Mouse (Mus musculus) kidney, adult 11 months (tissue): ENCODE measurements around the gene BC052040.

ENCODE experiments used
- DNase-seq: peaks from one replicate; pipeline ENCODE4 v3.0.0; 2022

Gene BC052040

DNA sequence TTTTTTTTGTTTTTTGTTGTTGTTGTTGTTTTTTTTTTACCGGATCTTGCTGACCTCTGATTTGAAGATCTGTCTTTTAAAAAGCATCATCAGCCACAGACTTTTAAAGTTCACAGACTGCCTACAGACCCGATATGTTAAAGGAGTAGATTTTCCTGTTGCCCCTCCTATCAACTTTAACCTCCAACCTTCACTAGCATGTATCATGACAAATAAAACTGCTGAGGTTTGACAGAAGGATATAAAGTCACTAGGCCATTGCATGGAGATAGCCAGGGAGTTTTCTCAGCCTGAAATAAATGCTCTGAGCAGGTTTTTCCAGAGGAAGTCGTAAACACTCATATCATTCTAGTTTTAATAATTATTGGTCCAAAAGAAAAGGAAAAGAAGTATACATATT lies 136.5 kb downstream of the BC052040 start:
- DNase-seq: no peak

DNA sequence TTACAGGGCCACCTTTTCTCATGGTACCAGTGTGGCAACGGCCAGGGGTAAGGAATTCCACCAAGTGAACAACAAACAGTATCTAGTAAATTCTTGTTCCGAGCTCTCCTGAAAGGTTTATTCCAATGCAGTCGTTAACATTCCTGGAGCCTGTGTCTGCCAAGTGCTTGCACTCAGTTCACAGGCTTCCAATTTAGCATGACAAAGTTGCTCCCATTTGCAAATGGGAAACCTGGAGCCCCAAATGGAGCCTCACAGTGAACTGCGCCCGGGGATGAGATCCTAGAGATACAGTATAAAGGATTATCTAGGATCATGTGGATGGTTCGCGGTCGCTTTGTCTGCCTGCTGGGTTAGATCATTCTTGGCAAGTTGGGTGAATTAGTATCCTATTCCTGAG lies 141.9 kb downstream of the BC052040 start:
- no peak for DNase-seq

DNA sequence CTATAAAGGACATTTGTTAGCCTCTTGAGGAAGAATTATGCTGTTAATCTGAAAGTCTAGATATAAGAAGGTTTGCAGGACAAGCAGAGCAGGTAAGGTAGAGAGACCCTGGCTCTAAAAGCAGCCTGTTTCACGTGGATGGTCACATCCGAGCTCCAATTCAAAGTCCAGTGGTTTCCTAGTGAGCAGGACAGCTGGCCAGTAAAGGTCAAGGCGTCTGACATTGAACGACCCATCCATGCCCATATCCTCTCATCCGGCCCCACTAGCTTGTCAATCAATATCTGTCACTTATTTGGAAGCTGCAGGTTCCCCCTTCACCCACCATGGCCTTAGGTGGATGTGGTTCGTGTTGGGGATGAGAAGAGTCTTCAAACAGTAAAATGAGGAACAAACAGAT lies 142.7 kb downstream of the BC052040 start:
- DNase-seq: peak; percentile 67

DNA sequence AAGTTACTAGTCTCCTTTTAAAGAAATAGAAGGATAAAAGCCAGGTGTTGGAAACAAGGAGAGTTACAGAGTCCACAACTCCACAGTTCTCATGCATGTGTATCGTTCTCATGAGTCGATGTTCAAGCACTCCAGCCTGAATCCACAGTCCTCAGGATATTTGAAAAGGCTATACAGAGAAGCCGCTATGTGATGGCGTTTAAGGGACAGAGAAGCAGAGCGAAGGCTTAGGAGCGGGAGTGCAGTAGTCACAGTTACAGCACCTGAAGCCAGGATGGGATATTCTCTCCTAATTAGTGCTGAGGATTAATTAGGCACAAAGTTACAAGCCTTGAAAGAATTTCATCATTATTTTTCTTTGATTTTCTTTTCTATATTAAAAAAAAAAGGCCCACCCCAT lies 143.2 kb downstream of the BC052040 start:
- DNase-seq: no peak

DNA sequence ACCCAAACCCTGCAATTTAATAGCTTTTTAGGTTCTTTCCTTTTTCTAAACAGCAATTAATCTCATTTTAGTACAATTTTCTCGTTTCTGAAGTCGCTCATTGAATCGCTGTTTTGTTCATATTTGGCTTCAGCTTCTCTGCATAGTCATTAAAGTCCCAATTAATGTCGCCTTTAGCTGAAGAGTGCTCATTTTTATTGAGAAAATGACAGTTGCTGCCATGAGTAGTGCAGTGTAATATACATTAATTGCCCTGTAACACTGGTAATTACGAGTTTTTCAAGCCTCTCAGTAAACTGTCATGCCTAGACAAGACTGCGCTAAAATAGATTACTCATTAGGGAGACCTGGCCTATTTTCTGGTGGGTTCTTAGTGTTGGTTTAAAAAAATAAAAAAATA lies 144.0 kb downstream of the BC052040 start:
- no peak for DNase-seq

DNA sequence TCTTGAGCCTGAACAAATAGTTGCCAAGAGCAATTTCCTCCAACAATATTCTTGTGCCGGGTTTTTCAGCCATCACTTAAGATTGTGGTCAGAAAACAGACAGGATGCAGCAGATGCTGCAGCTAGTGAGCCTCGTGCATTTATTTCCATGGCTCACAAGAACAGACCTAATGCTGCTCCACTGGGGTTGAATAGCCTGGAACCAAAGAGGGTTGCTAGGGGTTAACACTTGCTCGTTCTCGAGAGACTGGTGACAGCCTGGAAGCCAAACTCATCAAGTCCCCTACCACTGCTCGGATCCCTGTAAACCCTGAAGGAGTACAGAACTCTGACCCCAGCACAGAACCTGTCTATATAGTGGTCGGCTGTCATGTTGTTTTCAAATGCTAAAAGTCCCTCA lies 144.4 kb downstream of the BC052040 start:
- DNase-seq: no peak

DNA sequence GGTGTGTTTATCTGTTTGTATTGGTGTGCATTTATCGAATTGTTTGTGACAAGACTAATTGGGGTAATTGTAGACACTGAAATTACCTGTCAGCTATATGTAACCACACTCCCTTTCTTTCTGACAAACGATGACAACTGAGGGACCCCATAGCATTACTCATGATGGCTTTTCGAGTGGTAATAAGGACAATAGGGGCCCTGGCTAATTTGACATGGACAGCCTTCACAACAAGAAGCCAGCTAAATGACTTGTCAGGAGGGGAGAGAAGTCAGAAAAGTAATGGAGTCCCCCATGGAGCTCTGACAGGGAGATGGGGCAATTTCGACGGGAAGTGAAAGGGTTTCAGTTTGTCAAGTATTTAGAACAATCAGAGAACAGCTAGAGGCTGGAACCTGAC lies 145.3 kb downstream of the BC052040 start:
- DNase-seq: no peak

DNA sequence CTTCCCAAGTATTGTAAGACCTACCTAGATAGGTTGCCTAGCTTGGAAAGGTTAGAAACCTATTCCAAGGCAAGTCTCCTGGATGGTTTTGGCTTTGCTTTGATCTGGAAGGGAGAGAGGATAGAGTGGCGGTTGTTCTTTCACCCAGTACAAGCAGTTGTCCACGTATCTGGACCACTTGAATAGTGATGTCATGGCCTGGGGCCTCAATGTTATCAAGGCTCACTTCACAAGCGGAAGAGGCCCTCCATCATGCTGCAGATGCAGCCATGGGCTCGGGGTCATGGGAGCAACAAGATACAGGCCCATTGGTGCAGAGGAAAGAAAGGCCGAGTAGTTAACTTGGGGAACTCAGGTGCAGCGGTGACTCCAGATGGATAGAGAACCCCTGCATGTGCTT lies 147.1 kb downstream of the BC052040 start:
- no peak for DNase-seq

DNA sequence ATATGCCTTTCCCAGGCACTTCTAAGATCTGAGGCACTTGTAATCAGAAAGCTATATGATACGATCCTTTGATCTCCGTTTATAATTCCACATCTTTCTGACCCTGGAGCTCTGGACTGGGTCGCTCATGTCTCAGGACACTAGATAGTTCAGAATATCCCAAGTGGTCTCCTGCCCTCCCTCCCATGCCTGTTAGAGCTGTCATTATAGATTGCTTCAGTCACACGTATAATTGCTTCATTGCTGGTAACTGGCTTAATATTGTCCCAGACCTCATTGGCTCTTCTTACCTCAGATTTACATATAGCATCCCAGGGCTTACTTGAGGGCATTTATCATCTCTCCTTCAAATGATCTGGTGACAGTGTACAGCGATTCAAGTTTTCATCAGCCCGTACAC lies 149.0 kb downstream of the BC052040 start:
- DNase-seq: no peak

DNA sequence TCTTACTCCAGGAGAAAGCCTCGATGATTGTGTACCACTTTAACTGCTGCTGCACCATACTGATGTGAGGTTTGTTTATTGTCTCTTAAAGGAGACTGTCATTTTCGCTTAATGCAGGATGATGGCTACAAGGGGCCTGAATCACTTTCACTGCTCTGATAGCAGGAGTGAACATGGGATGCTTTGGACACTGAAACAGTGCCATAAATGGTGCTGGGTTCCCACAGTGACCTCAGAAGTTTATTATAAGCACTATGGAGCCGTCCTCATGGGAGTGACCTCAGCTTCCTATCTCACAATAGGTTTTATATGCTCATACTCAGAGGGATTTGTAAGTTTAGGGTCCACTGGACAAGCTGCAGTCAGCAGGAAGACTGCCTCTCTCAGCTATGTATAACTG lies 149.7 kb downstream of the BC052040 start:
- DNase-seq: no peak

DNA sequence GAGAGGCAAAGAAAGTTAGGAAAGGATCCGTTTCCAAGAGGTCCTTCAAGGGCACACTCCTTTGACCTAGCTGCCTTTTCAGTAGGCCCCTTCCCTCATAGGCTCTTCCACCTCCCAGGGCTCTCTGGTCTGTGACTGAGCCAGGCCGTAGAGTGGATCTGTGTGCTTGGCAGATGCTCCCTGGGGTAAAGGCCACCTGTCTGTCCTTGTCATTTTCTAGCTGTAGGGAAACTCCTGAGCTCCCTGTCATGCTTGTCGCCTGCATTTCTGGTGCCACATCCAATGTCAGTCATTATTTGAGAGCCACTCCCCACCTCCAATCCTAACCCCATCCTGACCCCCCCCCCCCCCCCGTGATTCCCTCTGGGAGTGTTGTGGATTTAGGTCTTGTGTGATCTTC lies 151.1 kb downstream of the BC052040 start:
- no peak for DNase-seq

DNA sequence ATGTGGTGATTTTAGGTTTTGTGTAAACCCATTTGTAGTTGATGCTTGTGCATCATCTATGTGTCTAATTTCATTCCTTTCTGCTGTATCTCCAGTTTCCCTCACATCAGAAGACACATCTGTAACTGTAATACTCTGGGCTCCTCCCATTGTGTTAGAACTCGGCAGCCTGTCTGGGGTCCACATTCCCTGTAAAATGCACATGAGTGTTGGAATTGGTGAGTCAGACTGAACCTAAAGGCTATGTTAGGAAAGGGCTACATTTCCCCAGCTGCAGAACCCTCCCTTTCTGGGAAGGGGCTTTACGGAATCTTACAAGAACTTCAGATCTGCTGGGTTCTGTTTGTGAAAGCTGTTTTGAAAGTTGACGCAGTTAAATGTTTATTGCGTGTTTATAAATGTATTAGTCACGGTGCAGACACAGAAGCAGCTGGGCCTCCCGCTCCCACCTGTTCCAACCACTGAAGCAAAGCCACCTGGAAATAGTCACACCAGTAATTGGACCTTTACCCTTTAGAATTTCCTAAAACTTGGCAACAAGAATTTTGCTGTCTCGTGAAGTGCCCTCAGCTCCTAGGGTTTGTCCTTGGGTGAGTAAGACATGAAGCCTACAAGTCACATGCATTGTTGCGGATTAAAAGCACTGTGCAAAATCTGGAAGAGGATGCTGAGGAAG lies 151.6 kb downstream of the BC052040 start:
- peak; percentile 42 for DNase-seq

DNA sequence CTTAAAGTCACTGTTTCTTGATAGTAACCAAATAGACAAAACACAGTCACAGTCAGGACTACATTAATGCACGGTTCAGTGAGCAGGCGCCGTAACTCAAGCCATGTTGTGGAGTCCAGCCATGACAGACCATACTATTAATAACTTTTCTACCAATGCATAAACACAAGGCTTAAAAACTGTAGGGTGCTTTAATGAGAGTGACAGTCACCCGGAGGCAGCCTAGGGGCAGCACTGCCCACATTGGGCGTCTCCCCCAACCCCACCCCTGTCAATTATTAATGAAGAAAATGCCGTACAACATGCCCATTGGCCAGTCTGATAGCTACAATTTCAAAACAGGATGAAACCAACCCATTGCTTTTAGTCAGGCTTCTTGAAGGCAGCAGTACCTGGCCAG lies 153.3 kb downstream of the BC052040 start:
- DNase-seq: peak; percentile 51

DNA sequence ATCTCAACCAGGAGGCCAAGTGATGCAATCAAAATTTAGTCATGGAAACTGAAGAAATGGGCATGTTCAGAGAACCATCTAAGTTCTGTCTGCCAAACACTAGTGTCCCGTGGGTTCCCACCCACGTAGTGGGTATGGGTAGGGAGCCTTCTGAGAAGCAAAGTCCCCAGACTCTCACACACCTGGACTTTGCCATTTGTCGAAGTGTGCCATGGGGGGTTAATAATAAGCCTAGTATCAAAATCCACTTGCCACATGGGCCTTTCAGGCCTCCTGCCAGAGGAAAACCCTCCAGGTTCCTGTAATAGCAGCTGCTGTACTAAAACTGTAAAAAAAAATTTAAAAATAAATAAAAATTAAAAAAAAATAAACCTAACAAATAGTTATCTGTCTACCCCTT lies 154.9 kb downstream of the BC052040 start:
- peak; percentile 66 for DNase-seq

DNA sequence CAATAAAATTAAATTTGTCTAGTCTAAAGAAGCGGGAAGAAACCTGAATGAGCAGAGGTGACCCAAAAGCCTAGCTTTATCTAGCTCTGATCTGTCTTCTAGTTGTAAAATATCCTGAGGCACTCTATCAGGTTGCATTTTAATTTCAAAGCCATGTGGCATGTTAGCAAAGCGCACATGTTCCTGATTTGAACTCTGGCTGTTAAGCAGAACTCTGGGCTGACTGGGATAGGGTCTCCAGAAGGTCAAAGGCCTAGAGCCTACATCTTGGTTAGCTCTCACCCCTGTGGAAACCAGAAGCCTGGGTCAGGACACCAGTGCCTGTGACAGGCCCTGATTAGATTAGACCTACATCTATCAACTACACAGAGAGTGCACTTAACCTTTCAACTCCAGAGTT lies 156.4 kb downstream of the BC052040 start:
- DNase-seq: no peak

DNA sequence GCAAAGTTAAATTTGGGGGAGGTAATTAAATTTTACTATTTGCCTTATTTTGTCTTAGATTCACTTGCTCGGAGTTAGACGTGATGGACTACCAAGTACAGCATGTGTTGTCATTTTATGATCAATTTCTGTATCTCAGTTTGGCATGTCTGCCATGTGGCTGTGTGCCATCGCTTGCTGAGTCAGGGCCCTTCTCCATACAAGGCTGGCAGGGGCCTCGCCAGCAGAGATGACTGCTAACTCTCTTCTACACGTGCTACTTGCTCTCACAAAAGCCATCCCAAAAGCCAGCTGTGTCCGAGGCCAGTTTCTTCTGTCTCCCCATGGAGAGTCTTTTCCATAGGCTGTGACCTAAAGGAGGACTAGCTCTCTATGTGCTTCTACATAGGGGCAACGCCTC lies 160.5 kb downstream of the BC052040 start:
- no peak for DNase-seq

DNA sequence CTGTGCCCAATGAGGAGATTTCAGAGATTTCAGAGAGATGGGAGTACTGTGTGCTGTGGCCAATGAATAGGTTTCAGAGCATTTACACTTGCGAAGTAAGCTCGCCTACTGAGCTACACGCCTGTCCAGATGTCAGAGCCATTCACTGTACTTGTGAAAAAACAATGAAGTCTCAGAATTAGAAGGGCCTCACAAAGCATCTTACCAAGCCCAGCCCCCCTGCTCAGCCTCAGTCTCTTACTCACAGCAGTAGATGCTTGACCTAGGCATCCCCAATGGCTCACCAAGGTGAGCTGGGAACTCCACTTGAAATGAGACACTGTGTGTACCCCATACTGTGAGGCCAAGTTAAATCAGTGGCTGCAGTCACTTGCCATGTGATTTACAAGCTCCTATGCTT lies 166.1 kb downstream of the BC052040 start:
- DNase-seq: no peak

DNA sequence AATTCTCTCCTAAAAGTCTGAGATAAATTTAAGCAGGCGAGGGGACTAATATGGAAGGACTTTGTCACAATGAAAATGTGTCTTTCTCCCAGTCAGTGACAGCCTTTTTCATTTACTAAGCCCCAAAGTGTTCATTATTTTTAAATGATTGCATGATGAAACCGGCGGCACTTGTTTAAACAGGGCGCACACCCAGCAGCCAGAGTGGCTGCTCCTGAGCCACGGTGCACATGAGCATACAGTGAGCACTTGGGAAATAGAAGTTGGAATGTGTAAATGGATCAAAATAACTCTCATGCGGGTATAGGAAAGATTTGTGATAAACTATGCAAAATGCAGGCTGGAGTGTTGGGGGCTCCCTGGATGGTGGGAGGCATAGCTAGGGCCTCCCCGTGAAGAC lies 169.7 kb downstream of the BC052040 start:
- no peak for DNase-seq

DNA sequence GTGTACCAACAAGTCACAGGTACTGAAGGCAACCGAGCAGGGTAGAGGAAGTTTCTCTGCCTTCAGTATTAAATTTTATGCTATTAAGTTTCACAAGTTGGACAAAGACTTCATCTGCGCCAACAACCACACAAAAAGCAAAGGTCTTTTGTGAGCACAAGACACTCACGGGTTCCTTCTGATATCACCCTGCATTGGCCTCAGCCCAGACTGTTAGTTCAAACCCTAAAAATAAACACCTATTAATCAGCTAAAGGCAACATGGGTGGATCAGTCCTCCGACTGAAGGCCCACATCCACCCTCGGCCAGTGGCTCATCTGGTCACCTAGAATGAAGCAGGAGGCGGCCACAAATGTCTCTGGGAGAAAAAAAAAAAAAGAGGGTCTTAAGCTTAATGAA lies 176.2 kb downstream of the BC052040 start:
- DNase-seq: no peak

DNA sequence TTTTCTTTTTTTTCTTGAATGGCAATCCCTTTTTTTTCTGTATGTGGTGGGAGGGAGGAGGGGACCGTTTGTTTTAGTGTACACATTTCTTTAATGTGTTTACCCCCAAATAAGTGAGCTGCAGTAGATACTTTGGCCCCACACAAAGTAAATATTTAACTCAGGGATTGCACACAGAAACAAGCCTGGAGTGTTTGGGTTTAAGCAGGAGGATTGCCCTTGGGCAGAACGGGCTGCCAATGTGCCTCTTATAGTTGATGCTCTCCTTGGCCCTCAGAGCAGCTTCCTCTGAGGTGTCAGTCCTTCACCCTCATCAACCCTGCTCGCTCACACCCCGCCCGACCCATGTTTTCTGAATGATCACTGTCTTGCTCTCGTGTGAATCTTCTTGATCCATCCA lies 177.0 kb downstream of the BC052040 start:
- DNase-seq: peak; percentile 62

DNA sequence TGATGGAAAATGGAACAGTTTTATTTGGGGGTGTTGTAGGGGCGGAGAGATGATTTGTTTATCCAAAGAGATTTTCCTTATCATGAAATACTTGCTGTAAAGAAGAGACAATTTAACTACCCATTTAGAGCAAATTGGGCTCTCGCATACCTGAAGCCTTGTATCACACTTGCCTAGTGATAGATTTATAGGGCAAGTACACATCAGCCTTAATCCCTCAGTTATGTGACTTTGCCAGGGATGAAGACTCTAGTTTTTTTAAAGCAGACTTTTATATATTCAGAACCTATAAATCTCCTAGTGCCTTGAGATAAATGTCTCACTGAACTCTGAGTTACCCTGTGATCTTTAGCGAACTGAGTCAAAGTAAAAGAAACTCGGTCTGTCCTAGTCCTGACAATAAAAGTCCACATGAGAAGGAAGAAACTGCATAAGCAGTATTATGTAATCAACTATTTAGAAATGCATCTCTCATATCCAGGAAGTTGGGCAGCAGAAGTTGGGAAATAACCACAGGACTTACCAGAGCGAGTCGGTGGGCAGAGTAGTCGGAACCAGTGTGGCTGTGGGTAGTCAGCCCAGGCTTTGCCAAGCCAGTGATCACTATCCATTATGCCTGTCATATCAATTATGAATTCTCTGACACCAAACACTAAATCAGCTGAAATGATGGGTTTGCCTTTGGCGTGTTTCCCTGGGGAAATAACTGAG lies 183.2 kb downstream of the BC052040 start:
- DNase-seq: peak; percentile 40

DNA sequence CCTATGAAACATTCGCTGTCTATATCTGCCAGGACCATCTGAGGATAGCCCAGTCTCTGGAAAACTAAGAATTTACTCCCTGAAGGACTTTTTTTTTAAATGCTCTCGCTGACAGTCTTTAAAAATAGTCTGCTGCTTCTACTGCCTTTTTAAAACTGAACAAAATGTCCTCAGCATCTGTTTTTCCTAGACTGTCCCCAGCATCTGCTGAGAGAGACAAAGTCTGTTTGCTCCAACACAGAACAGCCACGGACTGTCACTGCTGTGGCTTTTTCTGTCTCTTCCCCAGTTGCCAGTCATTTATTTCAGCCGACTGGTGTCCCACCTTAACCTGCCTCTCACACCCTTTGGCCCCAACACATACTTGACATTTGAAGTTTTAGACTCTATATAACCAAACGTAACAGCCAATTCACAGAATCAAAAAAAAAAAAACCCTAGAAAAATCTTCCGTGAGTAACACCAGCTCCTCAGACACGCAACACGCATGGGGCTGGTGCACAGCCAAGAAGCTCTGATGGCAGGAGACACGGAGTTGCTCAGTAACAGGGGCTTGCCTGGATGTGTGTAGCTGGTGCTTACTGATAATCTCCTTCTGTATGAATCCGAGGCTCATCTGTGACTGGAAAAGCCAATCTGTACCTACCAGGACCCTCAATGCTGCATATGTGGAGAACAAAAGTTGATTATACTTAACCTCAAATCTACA lies 188.2 kb downstream of the BC052040 start:
- no peak for DNase-seq

DNA sequence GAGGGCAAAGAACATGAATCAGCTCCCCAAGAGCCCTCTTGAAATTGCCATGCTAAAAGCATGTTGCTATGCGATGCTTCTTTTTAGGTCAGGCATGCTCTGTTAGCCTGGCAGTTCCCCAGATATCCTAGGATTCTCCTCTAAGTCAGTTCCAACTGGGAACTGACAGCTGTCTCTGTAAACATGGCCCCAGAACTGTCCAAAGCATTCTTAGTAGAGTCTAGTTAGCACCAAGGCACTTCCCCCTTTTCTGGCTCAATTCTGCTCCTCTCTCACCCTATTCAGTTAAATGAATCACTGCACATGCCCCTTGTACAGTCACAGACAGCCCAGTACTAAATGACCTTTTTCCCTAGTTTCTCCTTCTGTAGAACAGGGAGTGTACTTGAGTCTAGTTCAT lies 191.2 kb downstream of the BC052040 start:
- DNase-seq: no peak

DNA sequence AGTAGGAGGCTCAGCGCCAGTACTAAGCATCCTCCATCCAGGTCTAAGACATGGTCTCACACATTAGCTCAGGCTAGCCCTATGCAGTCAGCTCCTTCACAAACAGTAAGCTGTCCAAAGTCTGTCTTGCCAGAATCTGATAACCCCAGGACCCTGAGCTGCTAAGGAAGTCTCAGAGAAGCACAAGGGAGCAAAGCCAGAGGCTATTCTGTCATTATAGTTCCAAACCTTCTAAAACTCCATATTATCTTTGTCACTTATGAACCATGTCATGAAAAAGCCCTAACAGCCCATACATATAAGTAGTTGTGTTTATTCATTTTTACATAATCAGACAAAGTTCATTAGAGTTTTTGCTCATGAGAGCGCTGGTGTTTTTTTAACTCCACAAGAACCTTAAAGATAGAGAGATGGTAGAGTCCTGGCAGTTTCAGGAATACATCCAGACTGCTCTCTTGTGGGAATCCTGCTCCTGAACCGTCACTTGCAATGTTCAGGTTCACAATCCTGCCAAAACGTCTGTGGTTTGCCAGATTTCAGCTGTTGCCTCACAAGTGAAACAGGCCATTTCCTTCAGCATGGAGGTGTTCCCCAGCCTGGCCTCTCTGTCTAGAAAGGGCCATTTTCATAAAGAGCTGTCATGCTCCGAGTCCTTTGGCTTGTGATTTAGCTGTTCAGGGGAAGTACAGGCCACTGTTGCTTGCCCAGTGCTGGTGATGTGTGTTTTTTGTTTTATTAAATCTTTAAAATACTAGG lies 192.8 kb downstream of the BC052040 start:
- no peak for DNase-seq
